Comparison of ENCODE assay signal across 9 mouse cellular contexts in the genomic region with DNA sequence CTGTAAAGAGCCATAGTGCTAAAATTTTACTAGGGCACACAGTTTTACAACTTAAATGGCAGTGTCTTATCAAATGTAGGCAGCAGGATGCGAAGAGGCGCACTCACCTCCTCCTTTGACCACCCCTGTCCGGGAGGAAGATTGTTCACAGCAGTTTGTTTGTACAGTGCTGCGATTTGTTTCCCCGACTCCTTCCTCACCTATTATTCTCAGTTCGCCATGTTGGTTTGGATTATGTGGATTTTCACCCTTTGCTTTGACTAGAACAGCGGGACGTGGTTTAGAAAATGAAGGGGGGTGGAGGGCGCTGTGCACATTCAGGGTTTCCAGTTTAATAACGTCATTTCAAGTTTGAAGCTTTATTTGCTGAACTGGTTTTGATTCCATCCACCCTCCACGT. TPM values are rescaled to one million over a fixed set of nuclear protein-coding genes. Genes with fewer than 3 reads are reported as not detected.
DNase-seq lines count a peak whose midpoint lies in the region; ATAC-seq and TF ChIP-seq lines count a peak whose summit lies in the region.
"Had no signal": no experiment of that assay in that cellular context is flagged by ENCODE, and none has a peak within 500 bp of the region (broad histone marks: within the 10 kb centered on the region; RNA-seq: fewer than 3 reads in every experiment).

No protein-coding gene starts in this region.

- WGBS in kidney, embryonic 14.5 days = 3% methylated on average over 11 of the region's 11 CpGs
- 2% methylated on average over 11 of the region's 11 CpGs for WGBS in liver, postnatal 0 days (ENCODE audit: insufficient replicate concordance)

- H3K4me1 ChIP-seq in kidney, embryonic 14.5 days (ENCODE audit: control insufficient read depth, insufficient read depth, low read length) = 0 out of 2 replicates have a peak, but pooled peaks cover 3% of the 10 kb centered on the region
- 0 out of 2 replicates have a peak, but pooled peaks cover 4% of the 10 kb centered on the region for H3K4me1 ChIP-seq in liver, postnatal 0 days (ENCODE audit: insufficient read depth)

- peak overlapping the region; percentile 61 for H3K9ac ChIP-seq in kidney, embryonic 14.5 days (ENCODE audit: low read depth, low read length)
- no peak overlapping the region for H3K9ac ChIP-seq in liver, postnatal 0 days (replicated peaks)

- no peaks in the 10 kb centered on the region for H3K9me3 ChIP-seq in kidney, embryonic 14.5 days (ENCODE audit: control insufficient read depth, low read length)
- no peaks in the 10 kb centered on the region for H3K9me3 ChIP-seq in liver, postnatal 0 days (ENCODE audit: low read length)

- H3K36me3 ChIP-seq in kidney, embryonic 14.5 days (ENCODE audit: control insufficient read depth, insufficient read depth, low read length) = no peaks in the 10 kb centered on the region
- H3K36me3 ChIP-seq in liver, postnatal 0 days (replicated peaks; ENCODE audit: insufficient read depth, low read length) = no peaks in the 10 kb centered on the region

- H3K27ac ChIP-seq in kidney, embryonic 14.5 days (ENCODE audit: low read depth, low read length) = peak overlapping the region; percentile 65; the same call in 1 of the 2 replicates
- no peak overlapping the region for H3K27ac ChIP-seq in liver, postnatal 0 days (ENCODE audit: low read depth)

- H3K27me3 ChIP-seq in kidney, embryonic 14.5 days (ENCODE audit: control insufficient read depth, insufficient read depth, low read length) = no peaks in the 10 kb centered on the region; the same call in 1 of the 2 replicates
- peaks cover 13% of the 10 kb centered on the region for H3K27me3 ChIP-seq in liver, postnatal 0 days (ENCODE audit: insufficient read depth, low read length)

- intact Hi-C loops in heart, postnatal 10 days (cut with DNase I) = loop anchor here (1.0 to 2.0 kb wide), 2 partner anchors 865 to 891 kb away; no protein-coding TSS in a partner anchor
- intact Hi-C loops in left cerebral cortex, postnatal 25 days (cut with DNase I) = loop anchor here (2.0 to 5.0 kb wide), 3 partner anchors 190 to 891 kb away; no protein-coding TSS in a partner anchor

- no peak for TF ChIP-seq CTCF in liver, postnatal 0 days (IDR thresholded peaks at IDR 0.05; ENCODE audit: low read depth)

- peak overlapping the region; percentile 81 for H3K4me2 ChIP-seq in kidney, embryonic 14.5 days (replicated peaks; ENCODE audit: low read depth, low read length)
- H3K4me2 ChIP-seq in liver, postnatal 0 days (ENCODE audit: low read depth, low read length) = peak overlapping the region; percentile 51

- TF ChIP-seq EP300 in liver, postnatal 0 days (IDR thresholded peaks at IDR 0.05; ENCODE audit: low read depth) = no peak

- DNase-seq in kidney, postnatal 25 days = no peak
- peak; percentile 56 for DNase-seq in embryo, embryonic 10.5 days (ENCODE audit: low spot score)
- peak; percentile 29 for DNase-seq in heart, postnatal 10 days
- DNase-seq in liver, postnatal 0 days = no peak
- DNase-seq in yolk sac, embryonic 10.5 days (ENCODE audit: low spot score) = peak; percentile 12
- no peak for DNase-seq in left cerebral cortex, postnatal 25 days (ENCODE audit: low spot score in 2 of 2)
- DNase-seq in spleen, postnatal 10 days (ENCODE audit: low spot score in 2 of 2) = no peak

- peak overlapping the region; percentile 58 for H3K4me3 ChIP-seq in kidney, embryonic 14.5 days (ENCODE audit: low read length)
- peak overlapping the region; percentile 29; the same call in 1 of the 2 replicates for H3K4me3 ChIP-seq in liver, postnatal 0 days (ENCODE audit: low read depth, low read length)

- ATAC-seq in kidney, embryonic 14.5 days (ENCODE audit: low FRiP score, low TSS enrichment) = peak; percentile 37; the same call in 1 of the 2 replicates
- ATAC-seq in liver, postnatal 0 days = no peak

RNA-seq across cellular contexts. Expression of a gene that starts 6.4 kb away (rescaled TPM):
- 7.2 and 11.7 TPM in 2 replicates for polyA plus RNA-seq in kidney, embryonic 14.5 days (2014; fragmentation: Nextera tagmentation; extraction: Ambion mirVana)
- total RNA-seq in heart, postnatal 10 days (2021) = 1 to 10 TPM; 1.6 to 1.9 TPM
- polyA plus RNA-seq in liver, postnatal 0 days (2015; fragmentation: Nextera tagmentation; extraction: Ambion mirVana) = 0.67 and 0.78 TPM in 2 replicates
- total RNA-seq in left cerebral cortex, postnatal 25 days (2021) = 10 to 100 TPM; 15.3 to 18.2 TPM
- total RNA-seq: neutrophil, adult 5-6 weeks had no signal

Comparison
In these comparisons a context has a peak if more than half of its experiments do, and no peak if none do; other contexts are left out.
1. DNase-seq: peak in embryo, embryonic 10.5 days (single experiment), heart, postnatal 10 days (2 of 2) and yolk sac, embryonic 10.5 days (single experiment); none in kidney, postnatal 25 days (0 of 2), liver, postnatal 0 days (single experiment), left cerebral cortex, postnatal 25 days (0 of 2) and spleen, postnatal 10 days (0 of 2).
2. RNA of a gene that starts 6.4 kb away (total RNA-seq): 15.3 to 18.2 TPM in left cerebral cortex, postnatal 25 days; 1.6 to 1.9 TPM in heart, postnatal 10 days; every median in the first group is over 4 times any median in the second.